Mouse (Mus musculus): ENCODE data around the gene Pcmtd2. TPM values are rescaled to one million over a fixed set of nuclear protein-coding genes. Genes with fewer than 3 reads are reported as not detected.
A peak's percentile ranks its signal among the peaks of the same experiment; 100 is the strongest.

Gene Pcmtd2
- total and polyA plus RNA-seq, 2 experiments from 2014 or later = 18.6 to 24.7 TPM

GRCm38 (mm10) chr2:181832745-181833144 is 4.9 kb upstream of the Pcmtd2 start:
- Histone ChIP-seq H3K4me2 (ENCODE audit: low read depth, low read length) (no peak overlapping the region), H3K4me1 (ENCODE audit: insufficient read depth, low read length) (no peaks in the 10 kb centered on the region), H3K27ac (no peak overlapping the region), H3K4me3 (ENCODE audit: low read length) (no peak overlapping the region), H3K36me3 (ENCODE audit: insufficient read depth, low read length) (no peaks in the 10 kb centered on the region; the same call in 1 of the 2 replicates), H3K27me3 (ENCODE audit: insufficient read depth, low read length) (no peaks in the 10 kb centered on the region), H3K9ac (replicated peaks; ENCODE audit: low read length) (no peak overlapping the region), H3K9me3 (ENCODE audit: low read length) (no peaks in the 10 kb centered on the region)
- DNase-seq (ENCODE audit: low spot score) (no peak), ATAC-seq (no peak)
- WGBS = 74% methylated on average over 2 of the region's 2 CpGs
- no peak for TF ChIP-seq CTCF (IDR thresholded peaks at IDR 0.05; ENCODE audit: low read depth)

DNA sequence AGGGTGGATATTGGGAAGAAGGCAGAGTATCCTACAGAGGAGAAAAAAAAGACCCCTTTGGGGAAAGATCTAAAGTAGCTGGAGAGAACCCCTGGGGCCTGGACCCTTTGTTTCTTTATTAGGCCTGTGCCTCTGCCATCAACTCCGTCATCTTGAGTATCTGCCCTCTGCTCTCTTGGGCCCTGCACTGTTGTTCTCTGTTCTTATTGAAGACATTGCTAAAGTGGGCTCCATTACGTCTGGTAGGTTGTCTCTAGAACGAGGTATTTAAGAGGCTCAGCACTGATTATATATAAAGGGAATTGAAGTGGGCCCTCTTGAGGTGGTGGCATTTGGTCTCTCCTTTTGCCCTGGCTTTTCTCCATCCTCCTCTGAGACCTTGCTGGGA is 633 bp downstream of the Pcmtd2 start:
- DNase-seq (ENCODE audit: low spot score) (peak; percentile 33), ATAC-seq (no peak; the same call in 1 of the 2 replicates)
- Histone ChIP-seq H3K36me3 (ENCODE audit: insufficient read depth, low read length) (no peaks in the 10 kb centered on the region), H3K27ac (peak overlapping the region; percentile 89), H3K27me3 (ENCODE audit: insufficient read depth, low read length) (no peaks in the 10 kb centered on the region), H3K9ac (replicated peaks; ENCODE audit: low read length) (peak overlapping the region; percentile 68), H3K9me3 (ENCODE audit: low read length) (no peaks in the 10 kb centered on the region), H3K4me3 (ENCODE audit: low read length) (peak overlapping the region; percentile 70), H3K4me1 (ENCODE audit: insufficient read depth, low read length) (peaks cover 11% of the 10 kb centered on the region; the same call in 1 of the 2 replicates), H3K4me2 (ENCODE audit: low read depth, low read length) (peak overlapping the region; percentile 76)
- under 1% methylated on average over 3 of the region's 3 CpGs for WGBS
- no peak for TF ChIP-seq CTCF (IDR thresholded peaks at IDR 0.05; ENCODE audit: low read depth)

GRCm38 (mm10) chr2:181845709-181846394 is 8.2 kb downstream of the Pcmtd2 start:
- no peak for TF ChIP-seq CTCF (IDR thresholded peaks at IDR 0.05; ENCODE audit: low read depth)

DNA sequence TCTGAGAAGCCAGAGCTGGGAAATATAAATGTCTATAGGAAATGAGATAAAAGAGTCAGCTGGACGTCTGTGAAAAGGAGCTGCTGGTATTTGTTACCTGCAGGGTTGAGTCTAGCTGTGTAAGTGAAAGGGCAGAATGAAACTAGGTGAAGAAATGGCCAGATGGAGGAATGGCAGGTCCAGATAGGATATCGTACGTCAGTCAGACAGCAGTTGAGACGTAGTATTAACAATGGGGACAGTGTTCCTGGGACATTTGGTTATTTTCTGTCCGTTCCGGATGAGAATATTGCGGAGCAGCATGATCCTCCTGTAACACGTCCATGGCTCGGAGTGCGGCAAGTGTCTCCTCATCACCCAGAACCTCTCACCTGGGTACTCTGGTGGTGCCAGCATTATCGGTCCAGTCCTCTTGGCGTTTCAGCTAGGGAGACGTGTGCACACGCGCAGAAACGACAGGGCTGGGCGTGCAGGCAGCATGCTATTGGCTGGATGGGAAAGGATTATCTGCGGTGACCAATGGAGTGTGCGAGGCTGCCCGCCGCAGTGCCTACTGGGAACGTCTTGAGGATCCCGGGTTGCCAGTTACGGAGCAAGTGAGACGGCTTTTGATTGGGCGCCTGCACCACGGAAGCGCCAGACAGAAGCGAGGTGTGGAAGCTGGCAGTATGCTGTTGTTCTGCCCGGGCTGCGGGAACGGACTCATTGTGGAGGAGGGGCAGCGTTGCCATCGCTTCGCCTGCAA is 26.3 kb downstream of the Pcmtd2 start, which contains the start of gene Polr3k:
Polr3k (plus strand) TSS at position 547 of the 745 bp plus-strand sequence.
- WGBS = under 1% methylated on average over 35 of the region's 35 CpGs

More at GRCm38 (mm10) chr2:181845709-181846394, 8.2 kb downstream of the Pcmtd2 start:
- no peaks in the 10 kb centered on the region for H3K27me3 ChIP-seq (ENCODE audit: insufficient read depth, low read length)
- H3K9ac ChIP-seq (replicated peaks; ENCODE audit: low read length) = no peak overlapping the region
- no peaks in the 10 kb centered on the region for H3K9me3 ChIP-seq (ENCODE audit: low read length)
- H3K4me3 ChIP-seq (ENCODE audit: low read length) = no peak overlapping the region
- H3K36me3 ChIP-seq (ENCODE audit: insufficient read depth, low read length) = peaks cover 32% of the 10 kb centered on the region
- H3K27ac ChIP-seq = no peak overlapping the region
- no peak for ATAC-seq
- no peak for DNase-seq (ENCODE audit: low spot score)
- H3K4me1 ChIP-seq (ENCODE audit: insufficient read depth, low read length) = no peaks in the 10 kb centered on the region
- no peak overlapping the region for H3K4me2 ChIP-seq (ENCODE audit: low read depth, low read length)
- 87% methylated on average over 5 of the region's 5 CpGs for WGBS

GRCm38 (mm10) chr2:181864536-181864860 is 26.8 kb downstream of the Pcmtd2 start:
- peak overlapping the region; percentile 73 for H3K4me3 ChIP-seq (ENCODE audit: low read length)
- H3K36me3 ChIP-seq (ENCODE audit: insufficient read depth, low read length) = peaks cover 7% of the 10 kb centered on the region
- ATAC-seq (no peak; the same call in 1 of the 2 replicates), DNase-seq (ENCODE audit: low spot score) (no peak)
- H3K27me3 ChIP-seq (ENCODE audit: insufficient read depth, low read length) = no peaks in the 10 kb centered on the region
- peak overlapping the region; percentile 69 for H3K9ac ChIP-seq (replicated peaks; ENCODE audit: low read length)
- peaks cover 14% of the 10 kb centered on the region; the same call in 1 of the 2 replicates for H3K4me1 ChIP-seq (ENCODE audit: insufficient read depth, low read length)
- no peaks in the 10 kb centered on the region for H3K9me3 ChIP-seq (ENCODE audit: low read length)
- WGBS = under 1% methylated on average over 22 of the region's 22 CpGs
- no peak for TF ChIP-seq CTCF (IDR thresholded peaks at IDR 0.05; ENCODE audit: low read depth)
- peak overlapping the region; percentile 69 for H3K4me2 ChIP-seq (ENCODE audit: low read depth, low read length)
- H3K27ac ChIP-seq = peak overlapping the region; percentile 83

More for the DNA sequence above, 26.3 kb downstream of the Pcmtd2 start, which contains the start of gene Polr3k:
- peak within 1 kb of the TSS; percentile 69 for H3K4me2 ChIP-seq (ENCODE audit: low read depth, low read length)
- H3K27me3 ChIP-seq (ENCODE audit: insufficient read depth, low read length) = no peaks in the 10 kb centered on the region
- peak within 1 kb of the TSS; percentile 69 for H3K9ac ChIP-seq (replicated peaks; ENCODE audit: low read length)
- peaks cover 14% of the 10 kb centered on the region; the same call in 1 of the 2 replicates for H3K4me1 ChIP-seq (ENCODE audit: insufficient read depth, low read length)
- peaks cover 7% of the 10 kb centered on the region for H3K36me3 ChIP-seq (ENCODE audit: insufficient read depth, low read length)
- peak within 1 kb of the TSS; percentile 83 for H3K27ac ChIP-seq
- H3K4me3 ChIP-seq (ENCODE audit: low read length) = peak within 1 kb of the TSS; percentile 73
- peak; percentile 23; the same call in 1 of the 2 replicates for TF ChIP-seq CTCF (IDR thresholded peaks at IDR 0.05; ENCODE audit: low read depth)
- H3K9me3 ChIP-seq (ENCODE audit: low read length) = no peaks in the 10 kb centered on the region
- peak; percentile 97 for DNase-seq (ENCODE audit: low spot score)
- ATAC-seq = peak; percentile 100

DNA sequence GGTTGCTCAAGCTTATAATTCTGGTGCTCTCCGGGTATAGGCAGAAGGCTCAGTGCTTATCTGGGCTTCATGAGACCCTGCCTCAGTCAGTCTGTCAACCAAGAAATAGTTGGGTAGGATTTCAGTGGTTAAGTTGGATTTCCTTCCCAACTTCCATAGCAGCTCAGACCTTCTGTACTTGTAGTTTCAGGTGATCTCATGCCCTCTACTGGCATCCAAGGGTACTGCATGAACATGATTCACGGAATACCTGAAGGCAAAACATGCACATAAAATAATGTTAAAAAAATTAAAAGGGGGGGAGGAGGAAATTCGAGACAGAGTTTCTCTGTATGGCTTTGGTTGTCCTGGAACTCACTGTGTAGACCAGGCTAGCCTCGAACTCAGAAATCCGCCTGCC is 29.3 kb downstream of the Pcmtd2 start:
- H3K4me1 ChIP-seq (ENCODE audit: insufficient read depth, low read length) = peaks cover 14% of the 10 kb centered on the region; the same call in 1 of the 2 replicates
- H3K27ac ChIP-seq = no peak overlapping the region
- H3K36me3 ChIP-seq (ENCODE audit: insufficient read depth, low read length) = peaks cover 7% of the 10 kb centered on the region
- H3K4me3 ChIP-seq (ENCODE audit: low read length) = no peak overlapping the region
- H3K9ac ChIP-seq (replicated peaks; ENCODE audit: low read length) = no peak overlapping the region
- no peaks in the 10 kb centered on the region for H3K27me3 ChIP-seq (ENCODE audit: insufficient read depth, low read length)
- TF ChIP-seq CTCF (IDR thresholded peaks at IDR 0.05; ENCODE audit: low read depth) = peak; percentile 89
- no peaks in the 10 kb centered on the region for H3K9me3 ChIP-seq (ENCODE audit: low read length)
- H3K4me2 ChIP-seq (ENCODE audit: low read depth, low read length) = no peak overlapping the region
- 60% methylated on average over 5 of the region's 5 CpGs for WGBS
- DNase-seq (ENCODE audit: low spot score) = peak; percentile 84
- ATAC-seq = no peak
